Mouse (Mus musculus): ENCODE data around the gene Kiz. TPM values are rescaled to one million over a fixed set of nuclear protein-coding genes. Genes with fewer than 3 reads are reported as not detected.

Kiz gene
- total RNA-seq (2014; rRNA removed) (6.6 and 6.9 TPM in 2 replicates), polyA plus RNA-seq (2015; fragmentation: Nextera tagmentation; extraction: Ambion mirVana) (18.6 and 20.7 TPM in 2 replicates)

DNA sequence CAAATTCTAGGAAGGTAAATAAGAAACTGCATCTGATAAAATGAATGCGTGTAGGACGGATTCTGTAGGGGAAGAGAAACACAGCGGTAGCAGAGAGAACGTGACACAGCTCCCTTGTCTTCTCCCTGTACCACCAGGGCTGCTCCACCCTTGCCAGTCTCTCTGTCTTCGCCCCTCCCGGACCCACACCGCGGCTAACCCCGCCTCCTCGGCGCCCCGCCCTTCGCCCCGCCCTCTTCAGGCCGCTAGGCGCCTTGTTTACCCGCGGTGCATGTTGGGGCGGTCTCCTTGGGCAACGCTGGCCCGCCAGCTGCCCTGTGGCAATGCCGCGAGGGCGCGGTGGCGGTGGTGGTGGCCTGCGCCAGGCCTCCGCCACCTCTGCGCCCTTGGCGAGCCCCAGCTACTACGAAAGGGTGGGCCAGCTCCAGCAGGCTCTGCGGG is at the start of gene Kiz:
Gene Kiz, plus strand, starts transcription at position 266 of the 441 bp plus-strand sequence.
- peak; percentile 44 for TF ChIP-seq CTCF (IDR thresholded peaks at IDR 0.05; ENCODE audit: low read depth)
- ATAC-seq (peak; percentile 99), DNase-seq (ENCODE audit: low spot score) (peak; percentile 95)
- H3K9me3 ChIP-seq (ENCODE audit: low read length): no peaks in the 10 kb centered on the region
- no peaks in the 10 kb centered on the region; the same call in 1 of the 2 replicates for H3K27me3 ChIP-seq (ENCODE audit: insufficient read depth, low read length)
- H3K27ac ChIP-seq: peak within 1 kb of the TSS; percentile 75
- no peaks in the 10 kb centered on the region for H3K36me3 ChIP-seq (ENCODE audit: insufficient read depth, low read length)
- under 1% methylated on average over 32 of the region's 32 CpGs for WGBS
- H3K4me3 ChIP-seq (ENCODE audit: low read length): peak within 1 kb of the TSS; percentile 89
- H3K4me1 ChIP-seq (ENCODE audit: insufficient read depth, low read length): 0 out of 2 replicates have a peak, but pooled peaks cover 4% of the 10 kb centered on the region
- peak within 1 kb of the TSS; percentile 81 for H3K4me2 ChIP-seq (ENCODE audit: low read depth, low read length)
- peak within 1 kb of the TSS; percentile 66 for H3K9ac ChIP-seq (replicated peaks; ENCODE audit: low read length)

- no peaks in the 10 kb centered on the region for H3K27me3 ChIP-seq (ENCODE audit: insufficient read depth, low read length)
- ATAC-seq (no peak), DNase-seq (ENCODE audit: low spot score) (no peak)
- no peak overlapping the region for H3K4me3 ChIP-seq (ENCODE audit: low read length)
- no peaks in the 10 kb centered on the region for H3K36me3 ChIP-seq (ENCODE audit: insufficient read depth, low read length)
- no peak overlapping the region for H3K9ac ChIP-seq (replicated peaks; ENCODE audit: low read length)
- H3K9me3 ChIP-seq (ENCODE audit: low read length): no peaks in the 10 kb centered on the region
- H3K4me1 ChIP-seq (ENCODE audit: insufficient read depth, low read length): no peaks in the 10 kb centered on the region
- no peak overlapping the region for H3K27ac ChIP-seq
- no peak for TF ChIP-seq CTCF (IDR thresholded peaks at IDR 0.05; ENCODE audit: low read depth)
- no peak overlapping the region for H3K4me2 ChIP-seq (ENCODE audit: low read depth, low read length)
- 63% methylated on average over 7 of the region's 7 CpGs for WGBS
These were observed 45.9 kb upstream of the Kiz start for GRCm38 (mm10) chr2:146809706-146810256.

DNA sequence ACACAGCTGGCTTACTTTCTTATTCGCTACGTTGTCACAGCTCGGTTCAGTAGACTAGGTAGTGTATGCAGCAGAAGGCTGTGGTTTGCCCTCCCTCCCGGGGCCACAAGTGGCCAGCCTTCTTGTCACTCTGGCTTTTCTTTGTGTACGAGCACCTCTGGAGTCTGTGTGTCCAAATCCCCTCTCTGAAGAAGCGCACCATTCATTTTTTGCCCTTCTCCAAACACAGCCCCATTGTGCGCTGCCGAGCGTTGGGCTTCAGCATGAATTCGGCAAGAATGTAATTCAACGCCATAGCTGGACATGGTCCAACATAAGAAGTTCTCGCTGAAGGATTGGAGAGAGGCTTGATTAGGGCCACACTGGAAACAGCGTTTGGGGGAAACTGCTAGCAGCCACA is 45.0 kb upstream of the Kiz start:
- DNase-seq (ENCODE audit: low spot score) (peak; percentile 75), ATAC-seq (peak; percentile 74)
- H3K9me3 ChIP-seq (ENCODE audit: low read length): no peaks in the 10 kb centered on the region
- no peaks in the 10 kb centered on the region for H3K27me3 ChIP-seq (ENCODE audit: insufficient read depth, low read length)
- H3K27ac ChIP-seq: no peak overlapping the region
- TF ChIP-seq CTCF (IDR thresholded peaks at IDR 0.05; ENCODE audit: low read depth): no peak
- WGBS: 32% methylated on average over 13 of the region's 13 CpGs
- no peak overlapping the region for H3K9ac ChIP-seq (replicated peaks; ENCODE audit: low read length)
- H3K4me3 ChIP-seq (ENCODE audit: low read length): no peak overlapping the region
- H3K4me1 ChIP-seq (ENCODE audit: insufficient read depth, low read length): no peaks in the 10 kb centered on the region
- H3K4me2 ChIP-seq (ENCODE audit: low read depth, low read length): peak overlapping the region; percentile 6; the same call in 1 of the 2 replicates
- H3K36me3 ChIP-seq (ENCODE audit: insufficient read depth, low read length): no peaks in the 10 kb centered on the region

- no peaks in the 10 kb centered on the region for H3K4me1 ChIP-seq (ENCODE audit: insufficient read depth, low read length)
- no peaks in the 10 kb centered on the region for H3K27me3 ChIP-seq (ENCODE audit: insufficient read depth, low read length)
- H3K36me3 ChIP-seq (ENCODE audit: insufficient read depth, low read length): no peaks in the 10 kb centered on the region
- H3K27ac ChIP-seq: no peak overlapping the region
- H3K9ac ChIP-seq (replicated peaks; ENCODE audit: low read length): no peak overlapping the region
- TF ChIP-seq CTCF (IDR thresholded peaks at IDR 0.05; ENCODE audit: low read depth): peak; percentile 35
- no peaks in the 10 kb centered on the region for H3K9me3 ChIP-seq (ENCODE audit: low read length)
- DNase-seq (ENCODE audit: low spot score): no peak
- no peak for ATAC-seq
- WGBS: 86% methylated on average over 7 of the region's 7 CpGs
- H3K4me2 ChIP-seq (ENCODE audit: low read depth, low read length): no peak overlapping the region
- H3K4me3 ChIP-seq (ENCODE audit: low read length): no peak overlapping the region
These were observed 40.7 kb upstream of the Kiz start for GRCm38 (mm10) chr2:146814978-146815377.

GRCm38 (mm10) chr2:146819065-146819464 is 36.6 kb upstream of the Kiz start:
- Histone ChIP-seq H3K9me3 (ENCODE audit: low read length) (no peaks in the 10 kb centered on the region), H3K9ac (replicated peaks; ENCODE audit: low read length) (no peak overlapping the region), H3K4me3 (ENCODE audit: low read length) (no peak overlapping the region), H3K4me2 (ENCODE audit: low read depth, low read length) (no peak overlapping the region), H3K27me3 (ENCODE audit: insufficient read depth, low read length) (no peaks in the 10 kb centered on the region), H3K36me3 (ENCODE audit: insufficient read depth, low read length) (no peaks in the 10 kb centered on the region), H3K4me1 (ENCODE audit: insufficient read depth, low read length) (no peaks in the 10 kb centered on the region), H3K27ac (no peak overlapping the region)
- ATAC-seq (no peak), DNase-seq (ENCODE audit: low spot score) (no peak)
- 91% methylated on average over 4 of the region's 4 CpGs for WGBS
- TF ChIP-seq CTCF (IDR thresholded peaks at IDR 0.05; ENCODE audit: low read depth): no peak

- ATAC-seq (no peak), DNase-seq (ENCODE audit: low spot score) (peak; percentile 18)
- Histone ChIP-seq H3K4me3 (ENCODE audit: low read length) (no peak overlapping the region), H3K27ac (no peak overlapping the region), H3K36me3 (ENCODE audit: insufficient read depth, low read length) (no peaks in the 10 kb centered on the region), H3K4me2 (ENCODE audit: low read depth, low read length) (peak overlapping the region; percentile 21; the same call in 1 of the 2 replicates), H3K4me1 (ENCODE audit: insufficient read depth, low read length) (no peaks in the 10 kb centered on the region), H3K9ac (replicated peaks; ENCODE audit: low read length) (no peak overlapping the region), H3K9me3 (ENCODE audit: low read length) (no peaks in the 10 kb centered on the region), H3K27me3 (ENCODE audit: insufficient read depth, low read length) (peaks cover 17% of the 10 kb centered on the region)
- TF ChIP-seq CTCF (IDR thresholded peaks at IDR 0.05; ENCODE audit: low read depth): no peak
- 23% methylated on average over 11 of the region's 11 CpGs for WGBS
These were observed 32.1 kb upstream of the Kiz start for GRCm38 (mm10) chr2:146823483-146823951.

DNA sequence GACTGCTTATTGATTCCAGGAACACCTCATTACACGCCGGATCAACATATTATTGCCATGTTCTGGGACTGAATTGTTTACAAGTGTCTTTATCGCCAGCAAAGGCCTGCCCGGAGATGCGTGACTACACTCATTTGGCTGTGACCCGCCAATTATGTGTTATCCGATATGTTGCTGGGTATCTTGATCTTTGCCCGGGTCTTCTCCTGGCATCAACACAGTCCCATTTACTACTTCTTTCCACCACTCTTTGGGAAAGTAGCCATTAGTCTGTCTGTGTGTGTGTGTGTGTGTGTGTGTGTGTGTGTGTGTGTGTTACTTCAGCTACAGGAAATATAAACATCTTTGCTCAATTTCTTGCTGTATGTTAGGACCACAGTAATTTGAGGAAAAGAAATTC is 31.6 kb upstream of the Kiz start:
- H3K36me3 ChIP-seq (ENCODE audit: insufficient read depth, low read length): no peaks in the 10 kb centered on the region
- 34% methylated on average over 8 of the region's 8 CpGs for WGBS
- no peak overlapping the region for H3K9ac ChIP-seq (replicated peaks; ENCODE audit: low read length)
- H3K27me3 ChIP-seq (ENCODE audit: insufficient read depth, low read length): peaks cover 17% of the 10 kb centered on the region
- peak overlapping the region; percentile 21; the same call in 1 of the 2 replicates for H3K4me2 ChIP-seq (ENCODE audit: low read depth, low read length)
- TF ChIP-seq CTCF (IDR thresholded peaks at IDR 0.05; ENCODE audit: low read depth): no peak
- H3K4me3 ChIP-seq (ENCODE audit: low read length): no peak overlapping the region
- H3K9me3 ChIP-seq (ENCODE audit: low read length): no peaks in the 10 kb centered on the region
- no peak for DNase-seq (ENCODE audit: low spot score)
- ATAC-seq: no peak
- H3K4me1 ChIP-seq (ENCODE audit: insufficient read depth, low read length): no peaks in the 10 kb centered on the region
- H3K27ac ChIP-seq: no peak overlapping the region
